Mouse (Mus musculus): ENCODE data around the gene Plpp1. TPM values are rescaled to one million over a fixed set of nuclear protein-coding genes. Genes with fewer than 3 reads are reported as not detected.

The Plpp1 gene
- polyA plus RNA-seq, 1 experiment: 13.5 TPM

- Histone ChIP-seq H3K36me3 (ENCODE audit: control insufficient read depth, insufficient read depth, low read length) (no peaks in the 10 kb centered on the region), H3K27ac (ENCODE audit: control insufficient read depth, insufficient read depth, low read length) (no peak overlapping the region), H3K27me3 (ENCODE audit: control insufficient read depth, insufficient read depth, low read length) (no peaks in the 10 kb centered on the region), H3K4me1 (replicated peaks; ENCODE audit: control insufficient read depth, insufficient read depth, low read length) (peaks cover 5% of the 10 kb centered on the region), H3K4me3 (ENCODE audit: control insufficient read depth, insufficient read depth, low read length) (no peak overlapping the region)
- DNase-seq: no peak
- WGBS: 90% methylated on average over 9 of the region's 9 CpGs
- no peak for TF ChIP-seq POLR2A (IDR thresholded peaks at IDR 0.05; ENCODE audit: control insufficient read depth, extremely low read depth, insufficient read depth, low read length, poor library complexity)
- no peak for TF ChIP-seq CTCF (IDR thresholded peaks at IDR 0.05; ENCODE audit: borderline replicate concordance, control insufficient read depth, extremely low read depth, insufficient read depth, low read length, poor library complexity)
These were observed 43.2 kb upstream of the Plpp1 start for GRCm38 (mm10) chr13:112757395-112757794.

- H3K27ac ChIP-seq (ENCODE audit: control insufficient read depth, insufficient read depth, low read length): no peak overlapping the region
- DNase-seq: no peak
- WGBS: 93% methylated on average over 6 of the region's 6 CpGs
- no peak overlapping the region for H3K4me3 ChIP-seq (ENCODE audit: control insufficient read depth, insufficient read depth, low read length)
- no peaks in the 10 kb centered on the region for H3K27me3 ChIP-seq (ENCODE audit: control insufficient read depth, insufficient read depth, low read length)
- TF ChIP-seq CTCF (IDR thresholded peaks at IDR 0.05; ENCODE audit: borderline replicate concordance, control insufficient read depth, extremely low read depth, insufficient read depth, low read length, poor library complexity): no peak
- no peak for TF ChIP-seq POLR2A (IDR thresholded peaks at IDR 0.05; ENCODE audit: control insufficient read depth, extremely low read depth, insufficient read depth, low read length, poor library complexity)
- H3K36me3 ChIP-seq (ENCODE audit: control insufficient read depth, insufficient read depth, low read length): no peaks in the 10 kb centered on the region
- peaks cover 5% of the 10 kb centered on the region for H3K4me1 ChIP-seq (replicated peaks; ENCODE audit: control insufficient read depth, insufficient read depth, low read length)
These were observed 42.0 kb upstream of the Plpp1 start for GRCm38 (mm10) chr13:112758546-112759090.

GRCm38 (mm10) chr13:112759364-112759763, 41.2 kb upstream of the Plpp1 start:
- Histone ChIP-seq H3K27me3 (ENCODE audit: control insufficient read depth, insufficient read depth, low read length) (no peaks in the 10 kb centered on the region), H3K4me1 (replicated peaks; ENCODE audit: control insufficient read depth, insufficient read depth, low read length) (peaks cover 5% of the 10 kb centered on the region), H3K27ac (ENCODE audit: control insufficient read depth, insufficient read depth, low read length) (no peak overlapping the region), H3K4me3 (ENCODE audit: control insufficient read depth, insufficient read depth, low read length) (no peak overlapping the region), H3K36me3 (ENCODE audit: control insufficient read depth, insufficient read depth, low read length) (no peaks in the 10 kb centered on the region)
- no peak for TF ChIP-seq CTCF (IDR thresholded peaks at IDR 0.05; ENCODE audit: borderline replicate concordance, control insufficient read depth, extremely low read depth, insufficient read depth, low read length, poor library complexity)
- TF ChIP-seq POLR2A (IDR thresholded peaks at IDR 0.05; ENCODE audit: control insufficient read depth, extremely low read depth, insufficient read depth, low read length, poor library complexity): no peak
- DNase-seq: no peak
- WGBS: 98% methylated on average over 9 of the region's 9 CpGs

GRCm38 (mm10) chr13:112759777-112760537, 40.6 kb upstream of the Plpp1 start:
- 74% methylated on average over 15 of the region's 15 CpGs for whole genome bisulfite sequencing
- TF ChIP-seq POLR2A (IDR thresholded peaks at IDR 0.05; ENCODE audit: control insufficient read depth, extremely low read depth, insufficient read depth, low read length, poor library complexity) (no peak), CTCF (IDR thresholded peaks at IDR 0.05; ENCODE audit: borderline replicate concordance, control insufficient read depth, extremely low read depth, insufficient read depth, low read length, poor library complexity) (no peak)
- Histone ChIP-seq H3K27me3 (ENCODE audit: control insufficient read depth, insufficient read depth, low read length) (no peaks in the 10 kb centered on the region), H3K4me1 (replicated peaks; ENCODE audit: control insufficient read depth, insufficient read depth, low read length) (peaks cover 5% of the 10 kb centered on the region), H3K36me3 (ENCODE audit: control insufficient read depth, insufficient read depth, low read length) (no peaks in the 10 kb centered on the region), H3K27ac (ENCODE audit: control insufficient read depth, insufficient read depth, low read length) (no peak overlapping the region), H3K4me3 (ENCODE audit: control insufficient read depth, insufficient read depth, low read length) (no peak overlapping the region)
- no peak for DNase-seq

- 8% methylated on average over 1 of the region's 1 CpGs for WGBS
- peaks cover 5% of the 10 kb centered on the region for H3K4me1 ChIP-seq (replicated peaks; ENCODE audit: control insufficient read depth, insufficient read depth, low read length)
- DNase-seq: no peak
- no peaks in the 10 kb centered on the region for H3K36me3 ChIP-seq (ENCODE audit: control insufficient read depth, insufficient read depth, low read length)
- H3K27ac ChIP-seq (ENCODE audit: control insufficient read depth, insufficient read depth, low read length): no peak overlapping the region
- H3K4me3 ChIP-seq (ENCODE audit: control insufficient read depth, insufficient read depth, low read length): no peak overlapping the region
- TF ChIP-seq CTCF (IDR thresholded peaks at IDR 0.05; ENCODE audit: borderline replicate concordance, control insufficient read depth, extremely low read depth, insufficient read depth, low read length, poor library complexity) (no peak), POLR2A (IDR thresholded peaks at IDR 0.05; ENCODE audit: control insufficient read depth, extremely low read depth, insufficient read depth, low read length, poor library complexity) (no peak)
- H3K27me3 ChIP-seq (ENCODE audit: control insufficient read depth, insufficient read depth, low read length): no peaks in the 10 kb centered on the region
These were observed 40.1 kb upstream of the Plpp1 start for GRCm38 (mm10) chr13:112760538-112760881.

- no peak for DNase-seq
- WGBS: 41% methylated on average over 1 of the region's 1 CpGs
- Histone ChIP-seq H3K4me3 (ENCODE audit: control insufficient read depth, insufficient read depth, low read length) (no peak overlapping the region), H3K4me1 (replicated peaks; ENCODE audit: control insufficient read depth, insufficient read depth, low read length) (peaks cover 5% of the 10 kb centered on the region), H3K27me3 (ENCODE audit: control insufficient read depth, insufficient read depth, low read length) (no peaks in the 10 kb centered on the region), H3K27ac (ENCODE audit: control insufficient read depth, insufficient read depth, low read length) (no peak overlapping the region), H3K36me3 (ENCODE audit: control insufficient read depth, insufficient read depth, low read length) (no peaks in the 10 kb centered on the region)
- TF ChIP-seq POLR2A (IDR thresholded peaks at IDR 0.05; ENCODE audit: control insufficient read depth, extremely low read depth, insufficient read depth, low read length, poor library complexity) (no peak), CTCF (IDR thresholded peaks at IDR 0.05; ENCODE audit: borderline replicate concordance, control insufficient read depth, extremely low read depth, insufficient read depth, low read length, poor library complexity) (no peak)
These were observed 38.8 kb upstream of the Plpp1 start for GRCm38 (mm10) chr13:112761787-112762186.
